Mouse (Mus musculus) hindbrain, embryonic 10.5 days (tissue): ENCODE results near the gene Trpm8. TPM values are rescaled to one million over a fixed set of nuclear protein-coding genes. Genes with fewer than 3 reads are reported as not detected.

Experiments
- DNase-seq: peaks from one replicate; pipeline ENCODE4 v3.0.0-alpha.2; 2017; ENCODE audit warnings: low spot score
- H3K27ac ChIP-seq: fragments of 300-500 bp; sonication (generic); 2 replicates; pipeline ENCODE4 v1.5.1; 2016; ENCODE audit warnings: mild to moderate bottlenecking, moderate library complexity
- H3K27me3 ChIP-seq: fragments of 300-500 bp; sonication (generic); 2 replicates; pipeline ENCODE4 v1.6.1; 2016; ENCODE audit warnings: mild to moderate bottlenecking; ENCODE audit not compliant: poor library complexity, insufficient read depth, severe bottlenecking
- H3K36me3 ChIP-seq: fragments of 300-500 bp; sonication (generic); 2 replicates; pipeline ENCODE4 v1.6.1; 2016; ENCODE audit warnings: mild to moderate bottlenecking, moderate library complexity
- H3K4me1 ChIP-seq: fragments of 300-500 bp; sonication (generic); replicated peaks from 2 replicates; pipeline ENCODE4 v1.6.1; 2016; ENCODE audit warnings: mild to moderate bottlenecking
- H3K4me3 ChIP-seq: fragments of 300-500 bp; sonication (generic); 2 replicates; pipeline ENCODE4 v1.5.1; 2016; ENCODE audit warnings: mild to moderate bottlenecking, moderate library complexity
- H3K9me3 ChIP-seq: fragments of 300-500 bp; sonication (generic); 2 replicates; pipeline ENCODE4 v1.6.1; 2016; ENCODE audit warnings: mild to moderate bottlenecking, moderate library complexity
- WGBS: fragments of 180-500 bp; shearing (Covaris S2); methylation state at CpG from one replicate; pipeline ENCODE4 v1.1.7; 2016; 5-methylcytosine and 5-hydroxymethylcytosine counted together
- polyA plus RNA-seq: library from polyadenylated mRNA; unstranded; fragments of >200 nt; fragmentation: Nextera tagmentation; extraction: Ambion mirVana; gene quantifications from 2 replicates; pipeline ENCODE4 v1.2.1, GENCODE M21; 2016

The Trpm8 gene
- polyA plus RNA-seq, 1 experiment from 2014 or later: not detected

DNA sequence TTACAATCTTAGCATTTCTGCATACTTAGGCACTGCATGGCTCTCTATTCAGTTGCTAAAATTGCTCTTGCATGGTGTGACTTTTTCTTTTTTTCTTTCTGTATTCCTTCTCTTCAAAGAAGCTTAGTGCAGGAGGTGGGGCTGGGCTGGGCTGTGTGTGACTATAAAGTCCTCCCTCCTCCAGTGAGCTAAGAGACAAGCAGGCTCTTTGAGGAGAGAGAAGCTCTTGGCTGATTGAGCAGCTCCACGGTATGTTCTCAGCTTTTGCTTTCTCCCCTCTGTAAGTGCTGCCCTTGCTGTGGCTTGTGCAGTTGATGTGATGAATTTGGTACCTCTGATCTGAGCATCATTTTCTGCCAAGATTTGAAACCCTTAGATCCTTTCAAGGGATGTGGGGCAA lies 29.1 kb downstream of the Trpm8 start:
- Histone ChIP-seq H3K36me3 (no peaks in the 10 kb centered on the region), H3K9me3 (peaks cover 88% of the 10 kb centered on the region), H3K27me3 (no peaks in the 10 kb centered on the region), H3K4me3 (no peak overlapping the region), H3K27ac (no peak overlapping the region), H3K4me1 (no peaks in the 10 kb centered on the region)
- DNase-seq: no peak
- WGBS: 69% methylated on average over 1 of the region's 1 CpGs

DNA sequence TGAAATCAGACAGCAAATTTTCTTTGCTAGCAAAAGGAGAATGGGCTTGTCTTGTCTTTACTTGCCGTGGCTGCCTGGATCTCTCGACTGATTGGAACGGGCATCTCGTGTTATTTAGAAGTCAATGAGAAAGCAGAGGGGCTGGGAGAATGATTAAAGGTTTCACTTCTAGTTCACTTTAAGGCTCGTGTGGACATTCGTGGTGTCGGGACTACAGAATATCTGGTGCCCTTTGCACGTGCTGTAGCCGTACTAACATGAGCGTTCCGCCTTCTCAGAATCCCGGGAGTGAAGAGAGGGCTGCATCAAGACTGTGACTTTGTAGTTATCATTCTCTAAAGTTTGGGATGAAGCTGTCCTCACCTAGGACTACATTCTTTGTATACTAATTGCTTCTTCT lies 29.7 kb downstream of the Trpm8 start:
- WGBS: 65% methylated on average over 12 of the region's 12 CpGs
- no peaks in the 10 kb centered on the region for H3K36me3 ChIP-seq
- no peak overlapping the region for H3K4me3 ChIP-seq
- no peaks in the 10 kb centered on the region for H3K4me1 ChIP-seq
- H3K27ac ChIP-seq: no peak overlapping the region
- no peaks in the 10 kb centered on the region for H3K27me3 ChIP-seq
- no peak for DNase-seq
- peaks cover 82% of the 10 kb centered on the region for H3K9me3 ChIP-seq

DNA sequence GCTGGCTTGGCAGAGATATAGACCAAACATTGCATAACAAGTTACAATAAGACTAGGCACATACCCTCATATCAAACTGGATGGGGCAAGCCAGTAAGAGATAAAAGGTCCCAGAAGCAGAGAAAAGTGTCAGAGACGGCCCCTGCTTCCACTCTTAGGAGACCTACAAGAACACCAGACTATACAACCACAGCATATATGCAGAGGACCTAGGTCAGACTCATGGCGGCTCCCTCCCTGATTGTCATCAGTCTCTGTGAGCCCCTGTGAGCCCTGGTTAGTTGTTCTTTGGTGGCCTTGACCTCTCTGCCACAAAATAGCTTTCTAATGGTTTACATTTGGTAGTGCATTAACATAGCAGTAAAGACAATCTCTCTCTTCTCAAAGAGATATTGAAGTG lies 31.6 kb downstream of the Trpm8 start:
- Histone ChIP-seq H3K4me3 (no peak overlapping the region), H3K36me3 (no peaks in the 10 kb centered on the region), H3K4me1 (no peaks in the 10 kb centered on the region), H3K9me3 (peaks cover 66% of the 10 kb centered on the region), H3K27me3 (no peaks in the 10 kb centered on the region), H3K27ac (no peak overlapping the region)
- 49% methylated on average over 2 of the region's 2 CpGs for WGBS
- DNase-seq: no peak

DNA sequence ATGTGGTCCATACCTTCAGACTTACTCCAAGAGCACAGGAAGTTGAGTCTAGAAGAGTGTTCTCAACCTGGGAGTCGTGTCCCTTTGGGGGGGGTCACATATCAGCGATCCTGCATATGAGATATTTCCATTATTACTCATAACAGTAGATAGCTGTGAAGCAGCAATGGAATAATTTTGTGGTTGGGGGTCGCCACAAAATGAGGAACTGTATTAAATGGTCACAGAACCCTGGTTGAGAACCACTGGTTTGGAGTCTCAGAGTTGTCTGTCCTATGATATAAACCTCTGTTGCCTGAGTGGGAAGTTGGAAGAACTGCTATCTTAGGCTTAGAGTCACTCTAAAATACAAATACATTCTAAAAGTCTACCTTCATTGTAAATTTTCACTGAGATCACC lies 32.4 kb downstream of the Trpm8 start:
- no peak for DNase-seq
- H3K4me1 ChIP-seq: no peaks in the 10 kb centered on the region
- 55% methylated on average over 3 of the region's 3 CpGs for WGBS
- H3K9me3 ChIP-seq: peaks cover 58% of the 10 kb centered on the region
- no peaks in the 10 kb centered on the region for H3K36me3 ChIP-seq
- H3K27me3 ChIP-seq: no peaks in the 10 kb centered on the region
- no peak overlapping the region for H3K4me3 ChIP-seq
- no peak overlapping the region for H3K27ac ChIP-seq

DNA sequence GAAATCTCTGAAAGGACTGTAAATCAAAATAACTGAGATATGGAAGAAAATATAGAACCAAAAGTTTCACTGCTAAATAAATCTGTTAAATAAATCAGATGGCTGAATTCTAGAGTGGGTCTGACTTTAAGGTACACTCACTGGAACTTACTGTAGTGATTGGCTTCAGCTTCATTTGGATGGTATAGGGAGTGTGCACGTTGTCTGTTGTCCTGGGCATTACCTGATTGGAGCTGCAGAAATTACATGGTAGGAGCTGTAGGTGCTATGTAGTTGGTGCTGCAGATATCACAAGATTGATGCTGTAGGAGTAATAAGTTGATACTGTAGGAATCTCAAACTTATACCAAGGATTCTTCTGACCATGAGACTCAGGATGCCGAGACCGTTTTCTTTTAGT lies 32.9 kb downstream of the Trpm8 start:
- no peaks in the 10 kb centered on the region for H3K36me3 ChIP-seq
- no peak overlapping the region for H3K4me3 ChIP-seq
- H3K27ac ChIP-seq: no peak overlapping the region
- H3K27me3 ChIP-seq: no peaks in the 10 kb centered on the region
- WGBS: 68% methylated on average over 3 of the region's 3 CpGs
- H3K4me1 ChIP-seq: no peaks in the 10 kb centered on the region
- H3K9me3 ChIP-seq: peaks cover 53% of the 10 kb centered on the region
- DNase-seq: no peak

DNA sequence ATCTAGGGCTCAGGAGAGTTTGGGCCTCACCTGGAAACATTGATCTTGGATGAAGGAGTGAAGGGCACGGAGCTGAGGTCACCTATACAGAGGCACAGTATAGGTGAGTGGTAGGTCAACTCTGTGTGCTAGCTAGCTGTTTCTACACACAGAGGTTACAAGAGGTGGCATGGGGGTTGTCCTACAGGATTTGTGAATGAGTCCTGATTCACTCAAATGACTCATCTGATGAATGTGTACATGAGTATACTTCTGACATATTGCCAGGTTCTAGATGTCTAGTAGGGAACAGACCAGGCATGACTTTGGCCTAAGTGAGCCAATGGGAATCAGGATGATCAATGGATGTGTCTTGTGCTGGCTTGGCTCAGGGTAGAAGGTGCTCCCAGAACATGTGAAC lies 39.8 kb downstream of the Trpm8 start:
- no peaks in the 10 kb centered on the region for H3K27me3 ChIP-seq
- H3K4me3 ChIP-seq: no peak overlapping the region
- H3K36me3 ChIP-seq: no peaks in the 10 kb centered on the region
- H3K27ac ChIP-seq: no peak overlapping the region
- DNase-seq: no peak
- no peaks in the 10 kb centered on the region for H3K9me3 ChIP-seq
- 85% methylated on average over 1 of the region's 1 CpGs for WGBS
- no peaks in the 10 kb centered on the region for H3K4me1 ChIP-seq

DNA sequence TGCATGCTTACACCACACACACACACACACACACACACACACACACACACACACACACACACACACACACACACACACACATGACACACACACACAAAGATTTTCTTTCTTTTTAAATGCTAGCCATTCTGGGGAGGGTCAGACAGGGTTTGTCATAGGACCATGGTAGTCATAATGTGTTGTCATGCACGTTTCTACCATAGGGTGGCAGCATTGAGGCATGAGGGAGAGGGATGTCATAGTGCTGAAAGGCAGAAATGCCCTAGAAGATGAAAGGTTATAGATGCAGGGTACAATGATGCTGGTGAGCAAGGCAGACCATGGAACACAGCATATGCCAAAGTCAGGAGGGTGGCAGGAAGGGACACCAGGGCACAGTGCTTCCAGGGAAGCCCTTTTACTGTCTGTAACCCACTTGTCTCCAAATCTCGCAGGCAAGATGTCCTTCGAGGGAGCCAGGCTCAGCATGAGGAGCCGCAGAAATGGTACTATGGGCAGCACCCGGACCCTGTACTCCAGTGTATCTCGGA lies 41.1 kb downstream of the Trpm8 start:
- Histone ChIP-seq H3K27me3 (no peaks in the 10 kb centered on the region), H3K4me1 (no peaks in the 10 kb centered on the region), H3K27ac (no peak overlapping the region), H3K4me3 (no peak overlapping the region), H3K9me3 (no peaks in the 10 kb centered on the region), H3K36me3 (no peaks in the 10 kb centered on the region)
- WGBS: 74% methylated on average over 6 of the region's 6 CpGs
- peak; percentile 57 for DNase-seq

DNA sequence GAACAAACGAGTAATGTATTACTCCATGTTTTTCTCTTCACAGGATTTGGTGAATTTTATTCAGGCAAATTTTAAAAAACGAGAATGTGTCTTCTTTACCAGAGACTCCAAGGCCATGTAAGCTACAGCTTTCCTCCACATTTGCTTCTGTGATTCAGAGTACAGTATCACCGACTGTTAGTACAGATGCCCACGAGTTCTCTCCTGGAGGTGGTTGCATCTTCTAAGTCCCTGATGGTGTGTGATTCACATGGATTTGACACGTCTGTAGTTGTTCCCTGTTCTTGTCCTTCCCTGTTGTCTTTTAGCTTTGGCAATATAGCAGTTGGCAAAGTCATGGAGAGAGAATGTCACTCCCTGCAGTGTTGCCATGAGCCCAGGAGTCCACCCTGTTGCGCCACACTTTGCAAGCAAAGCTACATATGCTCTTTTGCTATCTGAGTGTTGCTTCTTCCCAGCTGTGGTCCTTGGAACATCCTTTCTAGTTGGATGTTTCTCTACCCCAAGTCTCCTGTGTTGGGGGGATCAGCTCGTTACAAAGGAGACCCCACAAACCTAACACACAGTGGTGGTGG lies 43.4 kb downstream of the Trpm8 start:
- Histone ChIP-seq H3K36me3 (no peaks in the 10 kb centered on the region), H3K9me3 (no peaks in the 10 kb centered on the region), H3K4me3 (no peak overlapping the region), H3K27ac (no peak overlapping the region), H3K4me1 (no peaks in the 10 kb centered on the region), H3K27me3 (no peaks in the 10 kb centered on the region)
- DNase-seq: no peak
- 77% methylated on average over 7 of the region's 7 CpGs for WGBS

DNA sequence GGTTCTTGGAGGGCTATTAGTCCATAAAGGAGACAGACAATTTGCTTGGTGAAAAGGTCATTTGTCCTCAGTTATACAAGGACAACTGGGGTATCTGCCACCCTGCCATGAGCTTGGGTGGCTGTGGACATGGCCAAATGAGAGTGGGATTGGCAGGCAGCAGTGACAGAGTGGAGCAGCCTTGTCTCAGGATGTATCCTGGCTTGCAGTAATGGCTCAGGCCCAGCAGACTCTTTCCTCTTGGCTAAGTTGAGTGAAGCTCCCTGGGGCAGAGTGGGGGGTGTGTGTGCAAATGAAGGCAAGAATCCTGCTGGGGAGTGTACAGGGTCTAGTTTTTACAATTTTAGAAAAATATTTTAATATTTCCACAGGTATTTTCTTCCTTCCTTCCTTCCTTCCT lies 44.7 kb downstream of the Trpm8 start:
- no peaks in the 10 kb centered on the region for H3K36me3 ChIP-seq
- H3K27me3 ChIP-seq: no peaks in the 10 kb centered on the region
- H3K9me3 ChIP-seq: no peaks in the 10 kb centered on the region
- H3K4me1 ChIP-seq: no peaks in the 10 kb centered on the region
- DNase-seq: no peak
- no peak overlapping the region for H3K4me3 ChIP-seq
- H3K27ac ChIP-seq: no peak overlapping the region

DNA sequence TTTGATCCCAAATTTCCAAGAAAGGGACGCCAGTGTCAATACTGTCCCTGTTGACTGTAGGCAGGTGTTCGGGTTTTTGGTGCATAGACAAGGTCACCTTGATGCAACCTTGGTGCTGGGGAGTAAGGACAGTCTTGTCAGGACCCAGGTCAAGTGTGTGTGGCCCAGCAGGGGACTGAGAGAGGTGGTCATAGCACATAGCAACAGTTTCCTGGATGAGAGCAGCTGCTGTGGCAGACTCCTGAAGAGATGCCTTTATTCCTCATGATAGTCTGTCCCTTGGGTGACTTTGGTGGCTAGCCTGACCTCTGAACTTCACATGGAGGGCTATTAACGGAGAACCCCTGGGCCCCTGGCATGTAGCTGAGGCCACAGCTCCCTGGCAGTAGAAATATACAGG lies 45.6 kb downstream of the Trpm8 start:
- no peak overlapping the region for H3K27ac ChIP-seq
- no peaks in the 10 kb centered on the region for H3K9me3 ChIP-seq
- no peak overlapping the region for H3K4me3 ChIP-seq
- no peaks in the 10 kb centered on the region for H3K36me3 ChIP-seq
- 83% methylated on average over 3 of the region's 3 CpGs for WGBS
- DNase-seq: no peak
- no peaks in the 10 kb centered on the region for H3K4me1 ChIP-seq
- no peaks in the 10 kb centered on the region for H3K27me3 ChIP-seq

DNA sequence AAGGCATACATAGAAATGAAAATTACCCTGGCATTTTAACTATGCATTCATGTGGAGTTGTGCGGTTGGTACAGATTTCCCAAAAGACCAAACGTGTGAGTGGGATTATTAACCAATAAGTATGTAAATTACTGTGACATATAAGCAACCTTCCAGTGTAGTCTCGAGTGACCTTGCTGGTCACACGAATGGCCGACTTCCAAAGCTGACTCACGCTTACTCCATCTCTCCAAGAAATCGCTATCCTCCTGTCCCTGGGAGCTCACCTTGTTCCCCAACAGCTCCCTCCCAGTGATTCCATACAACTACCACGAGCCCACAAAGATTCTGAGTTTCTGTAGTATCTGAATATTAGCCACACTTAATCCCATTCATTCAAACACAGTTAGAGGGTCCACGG lies 62.0 kb downstream of the Trpm8 start:
- WGBS: 80% methylated on average over 9 of the region's 9 CpGs

DNA sequence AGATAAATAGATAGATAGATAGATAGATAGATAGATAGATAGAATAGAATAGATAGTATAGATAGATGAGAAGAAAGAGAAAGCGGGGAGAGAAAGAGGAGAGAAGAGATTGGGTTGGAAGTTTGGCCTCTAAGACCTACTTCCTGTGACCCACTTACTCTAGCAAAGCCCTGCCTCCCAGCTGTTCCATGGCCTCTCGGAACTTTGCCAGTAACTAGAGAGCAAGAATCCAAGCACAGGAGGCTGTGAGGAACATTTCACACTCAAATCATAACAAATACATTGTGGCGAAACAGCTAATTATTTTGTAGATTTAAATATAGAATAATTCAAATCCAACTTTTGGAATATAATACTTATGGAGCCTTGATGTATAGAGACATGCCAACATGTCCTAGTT lies 65.2 kb downstream of the Trpm8 start:
- no peak overlapping the region for H3K4me3 ChIP-seq
- no peaks in the 10 kb centered on the region for H3K36me3 ChIP-seq
- H3K27me3 ChIP-seq: no peaks in the 10 kb centered on the region
- WGBS: 88% methylated on average over 3 of the region's 3 CpGs
- no peaks in the 10 kb centered on the region for H3K9me3 ChIP-seq
- H3K4me1 ChIP-seq: peaks cover 4% of the 10 kb centered on the region; the same call in 1 of the 2 replicates
- H3K27ac ChIP-seq: no peak overlapping the region
- DNase-seq: no peak

More for the DNA sequence above, 62.0 kb downstream of the Trpm8 start:
- H3K27ac ChIP-seq: no peak overlapping the region
- H3K9me3 ChIP-seq: no peaks in the 10 kb centered on the region
- no peak overlapping the region for H3K4me3 ChIP-seq
- no peak for DNase-seq
- no peaks in the 10 kb centered on the region for H3K27me3 ChIP-seq
- no peaks in the 10 kb centered on the region for H3K36me3 ChIP-seq
- no peaks in the 10 kb centered on the region for H3K4me1 ChIP-seq

DNA sequence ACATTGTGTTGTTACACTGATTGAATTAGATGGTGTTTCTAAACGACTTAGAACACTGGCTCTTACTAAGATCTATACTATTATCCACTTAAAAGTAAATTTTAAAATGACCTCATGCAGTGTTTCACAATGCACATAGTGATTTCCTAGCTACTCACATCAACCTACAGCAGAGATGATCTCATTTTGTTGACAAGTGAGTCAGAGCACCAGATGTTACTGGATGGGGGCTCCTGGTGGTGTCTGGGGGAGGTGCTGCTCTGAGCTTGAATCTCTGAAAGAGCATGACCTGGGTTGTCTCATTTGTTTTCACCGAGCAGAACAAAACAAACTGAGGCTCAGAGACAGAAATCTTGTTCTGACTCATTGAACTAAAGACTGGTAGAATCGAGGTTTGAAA lies 68.1 kb downstream of the Trpm8 start:
- no peak overlapping the region for H3K4me3 ChIP-seq
- no peak overlapping the region for H3K27ac ChIP-seq
- peaks cover 4% of the 10 kb centered on the region; the same call in 1 of the 2 replicates for H3K4me1 ChIP-seq
- no peaks in the 10 kb centered on the region for H3K27me3 ChIP-seq
- 28% methylated on average over 3 of the region's 3 CpGs for WGBS
- DNase-seq: no peak
- no peaks in the 10 kb centered on the region for H3K9me3 ChIP-seq
- no peaks in the 10 kb centered on the region for H3K36me3 ChIP-seq

DNA sequence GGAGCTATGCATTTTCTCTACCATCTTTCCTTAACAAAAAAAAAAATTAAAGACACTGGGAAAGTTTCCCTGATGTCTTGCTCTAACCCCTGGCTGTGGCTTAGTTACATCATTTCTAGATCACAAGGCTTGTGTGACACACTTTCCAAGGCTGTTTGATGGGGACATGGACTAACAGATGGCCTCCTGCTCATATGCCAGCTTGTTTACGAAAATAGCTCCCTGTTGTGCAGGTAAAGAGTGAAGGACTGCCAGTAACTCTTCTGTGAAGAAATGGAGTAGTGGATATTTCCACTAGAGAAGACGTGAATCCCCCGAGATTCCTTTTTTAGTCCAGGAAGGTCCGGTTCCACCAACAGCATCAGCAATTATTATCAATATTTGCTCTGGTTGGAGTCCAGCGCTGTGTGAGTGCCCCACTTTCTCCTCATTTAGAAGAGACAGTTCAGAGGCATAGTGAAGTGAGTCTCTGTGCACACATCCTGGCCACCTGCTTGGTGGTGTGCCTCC lies 71.1 kb downstream of the Trpm8 start:
- Histone ChIP-seq H3K36me3 (no peaks in the 10 kb centered on the region), H3K27ac (no peak overlapping the region), H3K9me3 (no peaks in the 10 kb centered on the region), H3K4me3 (no peak overlapping the region), H3K4me1 (peaks cover 14% of the 10 kb centered on the region), H3K27me3 (no peaks in the 10 kb centered on the region)
- 89% methylated on average over 5 of the region's 5 CpGs for WGBS
- no peak for DNase-seq
